Mouse (Mus musculus): ENCODE data around the gene Pcsk5. TPM values are rescaled to one million over a fixed set of nuclear protein-coding genes. Genes with fewer than 3 reads are reported as not detected.
A peak's percentile ranks its signal among the peaks of the same experiment; 100 is the strongest.

Pcsk5 gene
- polyA plus RNA-seq, 1 experiment, result 6.3 TPM

DNA sequence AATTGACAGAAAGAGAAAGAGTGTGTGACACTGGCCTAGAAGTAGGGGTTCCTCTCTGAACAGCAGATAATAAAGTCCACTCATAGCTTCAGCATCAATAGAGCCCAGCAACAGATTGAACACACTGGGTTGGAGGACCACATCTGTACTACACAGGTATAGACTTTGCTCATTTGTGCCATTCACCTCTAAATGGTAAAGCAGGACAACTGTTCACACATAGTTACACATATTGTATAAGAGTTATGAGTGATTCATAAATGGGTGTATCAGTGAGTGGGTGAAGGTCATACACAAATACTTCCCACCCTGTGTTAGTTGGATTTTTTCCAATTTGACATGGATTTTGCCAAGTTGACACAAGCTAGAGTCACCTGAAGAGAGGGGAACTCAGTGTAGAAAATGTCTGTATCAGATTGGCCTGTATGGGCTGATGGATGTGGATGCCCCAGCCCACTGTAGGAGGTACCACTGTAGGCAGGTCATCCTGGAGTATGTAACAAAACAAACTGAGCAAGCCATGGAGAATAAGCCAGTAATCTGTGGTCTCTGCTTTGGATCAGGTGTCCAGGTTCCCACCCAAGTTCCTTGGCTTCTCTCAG is 104.7 kb downstream of the Pcsk5 start:
- no peak for TF ChIP-seq CTCF (IDR thresholded peaks at IDR 0.05; ENCODE audit: borderline replicate concordance, extremely low read depth, insufficient read depth, insufficient read length)
- TF ChIP-seq POLR2A (IDR thresholded peaks at IDR 0.05; ENCODE audit: borderline replicate concordance, extremely low read depth, insufficient read depth, insufficient read length, poor library complexity, severe bottlenecking), result no peak
- no peak for DNase-seq (ENCODE audit: low read depth)

DNA sequence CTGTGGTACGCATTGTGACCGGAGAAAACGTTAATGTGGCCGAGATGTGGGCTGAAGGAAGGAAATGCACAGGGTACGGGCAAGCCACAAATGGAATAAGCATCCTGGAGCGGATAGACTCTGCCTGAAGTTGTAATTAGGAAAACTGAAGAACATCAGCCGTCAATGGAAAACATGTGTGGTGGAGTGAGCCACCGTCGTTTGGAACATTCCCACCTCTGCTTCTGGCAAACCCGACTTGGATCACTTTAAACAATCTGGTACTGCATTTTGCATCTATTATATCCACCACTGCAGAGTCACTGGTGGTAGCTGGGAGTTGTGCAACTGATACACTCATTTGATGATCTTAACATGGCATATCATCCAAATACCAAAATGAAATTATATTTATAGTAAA is 120.4 kb downstream of the Pcsk5 start:
- DNase-seq (ENCODE audit: low read depth), result no peak

DNA sequence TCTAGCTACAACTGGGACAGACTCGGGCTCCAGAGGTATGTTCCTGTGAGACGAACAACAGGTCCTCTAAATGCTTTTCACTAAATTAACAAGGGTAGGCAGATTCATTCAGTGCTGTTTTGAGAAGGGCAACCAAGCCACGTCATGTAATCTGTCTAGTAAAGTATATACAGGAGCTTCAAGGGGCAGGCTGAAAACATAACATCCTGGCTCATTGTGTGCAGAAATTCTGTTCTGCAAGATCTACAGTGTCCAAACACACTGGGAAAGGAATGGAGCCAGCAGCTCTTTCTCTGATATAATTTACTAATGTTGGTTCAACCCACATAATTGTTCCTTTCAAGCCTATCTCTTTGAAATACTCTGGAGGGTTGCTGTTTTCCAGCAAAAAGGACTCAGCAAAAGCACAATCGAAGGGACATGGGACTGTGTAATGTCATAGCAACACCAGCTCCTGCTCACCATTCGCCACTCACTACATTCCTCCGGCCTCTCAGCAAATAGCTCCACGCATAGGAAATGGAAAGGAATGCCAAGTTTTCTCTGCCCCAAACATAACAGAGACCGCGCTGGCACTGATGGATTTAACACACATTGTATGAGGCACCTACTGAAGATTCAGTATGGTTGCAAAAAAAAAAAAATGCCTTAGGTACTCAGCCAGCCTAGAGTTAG is 122.0 kb downstream of the Pcsk5 start:
- peak; percentile 59 for DNase-seq (ENCODE audit: low read depth)
- TF ChIP-seq POLR2A (IDR thresholded peaks at IDR 0.05; ENCODE audit: borderline replicate concordance, extremely low read depth, insufficient read depth, insufficient read length, poor library complexity, severe bottlenecking) (no peak), CTCF (IDR thresholded peaks at IDR 0.05; ENCODE audit: borderline replicate concordance, extremely low read depth, insufficient read depth, insufficient read length) (no peak)

More for the DNA sequence above, 120.4 kb downstream of the Pcsk5 start:
- TF ChIP-seq CTCF (IDR thresholded peaks at IDR 0.05; ENCODE audit: borderline replicate concordance, extremely low read depth, insufficient read depth, insufficient read length) (no peak), POLR2A (IDR thresholded peaks at IDR 0.05; ENCODE audit: borderline replicate concordance, extremely low read depth, insufficient read depth, insufficient read length, poor library complexity, severe bottlenecking) (no peak)

DNA sequence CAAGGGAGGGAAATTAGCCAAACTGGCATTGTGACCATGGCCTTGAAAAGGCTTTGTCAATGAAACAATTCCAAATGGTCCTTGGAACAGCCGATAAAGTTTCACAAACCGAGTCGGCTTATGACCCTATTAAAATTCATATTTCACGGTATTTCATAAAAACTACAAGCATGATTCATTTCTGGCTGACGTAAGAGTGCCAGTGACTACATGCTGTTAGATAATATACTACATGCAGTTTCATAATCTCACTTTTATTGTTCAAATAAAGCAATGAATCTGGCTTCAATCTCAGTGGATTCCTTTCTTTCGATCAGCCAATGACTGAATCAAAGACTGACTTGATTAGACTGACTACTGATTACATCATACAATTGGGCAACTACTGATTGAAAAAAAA is 145.8 kb downstream of the Pcsk5 start:
- no peak for TF ChIP-seq CTCF (IDR thresholded peaks at IDR 0.05; ENCODE audit: borderline replicate concordance, extremely low read depth, insufficient read depth, insufficient read length)
- TF ChIP-seq POLR2A (IDR thresholded peaks at IDR 0.05; ENCODE audit: borderline replicate concordance, extremely low read depth, insufficient read depth, insufficient read length, poor library complexity, severe bottlenecking), result no peak
- no peak for DNase-seq (ENCODE audit: low read depth)

DNA sequence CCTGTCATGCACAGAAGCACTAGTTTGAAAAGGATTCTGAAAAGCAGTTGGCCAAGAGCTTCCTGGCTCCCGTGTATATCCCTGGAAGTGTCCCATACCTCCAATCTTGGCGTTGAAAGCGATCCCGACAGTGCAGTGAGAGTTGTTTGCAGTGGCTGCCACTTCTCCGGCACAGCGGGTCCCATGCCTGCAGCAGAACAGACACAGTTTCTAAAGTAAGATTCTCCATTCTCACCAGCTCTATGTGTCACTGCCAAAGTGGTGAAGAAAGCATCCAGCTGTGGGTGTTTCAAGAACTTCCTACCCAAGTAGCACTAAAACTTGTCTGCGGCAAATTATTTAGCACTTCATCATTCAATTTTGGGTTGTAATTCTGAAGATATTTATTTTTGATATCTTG is 159.1 kb downstream of the Pcsk5 start:
- TF ChIP-seq POLR2A (IDR thresholded peaks at IDR 0.05; ENCODE audit: borderline replicate concordance, extremely low read depth, insufficient read depth, insufficient read length, poor library complexity, severe bottlenecking), result no peak
- TF ChIP-seq CTCF (IDR thresholded peaks at IDR 0.05; ENCODE audit: borderline replicate concordance, extremely low read depth, insufficient read depth, insufficient read length), result no peak
- no peak for DNase-seq (ENCODE audit: low read depth)

DNA sequence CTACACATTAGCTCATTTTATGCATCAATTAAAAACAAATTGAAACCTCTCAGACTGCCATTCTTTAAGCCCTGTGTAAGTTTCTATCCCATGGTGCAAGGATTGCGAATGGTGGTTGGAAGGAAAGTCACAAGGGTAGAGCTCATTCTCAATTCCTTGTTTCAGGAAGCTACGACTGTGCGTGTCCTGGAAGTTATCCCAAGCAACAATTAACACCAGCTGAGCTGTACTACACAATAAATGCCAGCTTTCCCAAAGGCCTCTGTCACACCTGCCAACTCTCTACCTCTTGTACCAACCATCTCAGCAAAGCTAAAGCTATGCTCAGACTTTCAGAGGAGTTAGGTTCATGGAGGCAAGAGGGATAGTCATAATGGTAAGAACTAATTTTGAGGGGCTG is 174.8 kb downstream of the Pcsk5 start:
- TF ChIP-seq CTCF (IDR thresholded peaks at IDR 0.05; ENCODE audit: borderline replicate concordance, extremely low read depth, insufficient read depth, insufficient read length) (no peak), POLR2A (IDR thresholded peaks at IDR 0.05; ENCODE audit: borderline replicate concordance, extremely low read depth, insufficient read depth, insufficient read length, poor library complexity, severe bottlenecking) (no peak)
- peak; percentile 57 for DNase-seq (ENCODE audit: low read depth)

DNA sequence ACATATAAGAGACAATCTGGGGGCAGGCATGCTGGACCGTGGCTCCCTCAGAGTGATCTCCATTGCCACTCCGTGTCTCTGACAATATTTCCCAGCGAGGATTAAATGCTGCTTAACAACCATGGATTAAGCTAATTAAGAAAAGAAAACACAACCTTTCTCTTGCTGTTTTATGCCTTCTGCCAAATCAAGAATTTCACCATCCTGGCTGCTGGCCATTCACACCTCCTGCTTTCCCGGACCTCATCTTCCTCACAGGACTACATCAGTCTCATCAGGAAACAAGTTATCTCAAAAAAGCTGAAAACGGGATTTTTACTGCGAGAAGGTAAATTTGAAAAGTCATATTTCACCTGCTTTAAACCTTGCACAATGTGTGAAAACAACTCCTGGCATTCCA is 175.2 kb downstream of the Pcsk5 start:
- TF ChIP-seq CTCF (IDR thresholded peaks at IDR 0.05; ENCODE audit: borderline replicate concordance, extremely low read depth, insufficient read depth, insufficient read length), result no peak
- TF ChIP-seq POLR2A (IDR thresholded peaks at IDR 0.05; ENCODE audit: borderline replicate concordance, extremely low read depth, insufficient read depth, insufficient read length, poor library complexity, severe bottlenecking), result no peak
- peak; percentile 72 for DNase-seq (ENCODE audit: low read depth)

DNA sequence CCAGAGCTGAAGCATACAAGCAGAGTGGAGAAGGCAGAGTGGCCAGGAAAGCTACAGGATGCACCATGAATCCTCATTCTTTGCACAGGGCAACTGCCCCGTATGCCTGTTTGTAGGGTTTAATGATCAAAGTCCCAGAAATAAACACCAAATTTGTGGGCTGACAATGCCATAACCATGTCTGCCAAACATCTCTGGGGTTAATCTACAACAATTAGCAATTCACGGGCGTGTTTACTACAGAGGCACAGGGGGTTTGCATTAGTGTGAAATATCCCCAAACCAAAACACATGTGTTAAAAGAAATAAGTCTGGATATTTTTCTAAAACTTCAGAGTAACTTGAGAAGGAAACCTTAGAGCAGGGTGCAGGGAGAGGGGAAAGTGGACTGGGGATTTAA is 178.1 kb downstream of the Pcsk5 start:
- DNase-seq (ENCODE audit: low read depth), result no peak
- TF ChIP-seq CTCF (IDR thresholded peaks at IDR 0.05; ENCODE audit: borderline replicate concordance, extremely low read depth, insufficient read depth, insufficient read length) (no peak), POLR2A (IDR thresholded peaks at IDR 0.05; ENCODE audit: borderline replicate concordance, extremely low read depth, insufficient read depth, insufficient read length, poor library complexity, severe bottlenecking) (no peak)

DNA sequence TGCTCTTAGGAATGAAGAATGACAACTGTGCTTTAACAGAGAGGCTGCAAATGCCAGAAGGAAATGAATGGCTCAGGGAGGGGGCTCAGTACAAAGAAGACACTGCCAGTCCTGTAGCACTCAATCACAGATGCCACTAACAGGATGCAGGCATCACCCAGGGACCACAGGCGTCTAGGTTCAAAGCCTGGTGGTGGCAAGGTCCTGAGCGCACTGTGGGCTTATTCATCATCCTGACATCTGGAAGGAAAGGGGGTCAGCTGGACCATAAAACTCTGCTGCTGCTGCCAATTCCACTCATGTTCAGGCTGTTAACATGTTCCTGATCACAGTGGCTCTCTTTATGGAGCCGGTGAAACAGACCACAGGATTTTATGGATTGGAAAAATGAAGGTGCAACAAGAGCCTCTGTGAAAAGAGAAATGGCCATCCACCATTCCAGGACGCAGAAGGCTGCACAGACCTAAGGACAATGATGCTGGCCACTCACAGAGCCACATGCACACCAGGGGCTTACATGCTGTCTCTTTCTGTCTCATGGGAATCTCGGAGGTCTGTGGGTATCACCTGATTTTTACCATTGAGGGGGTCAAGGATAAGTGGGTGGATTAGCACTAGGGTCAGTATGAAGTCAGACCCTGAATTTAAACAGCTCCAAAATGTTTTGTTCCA is 186.5 kb downstream of the Pcsk5 start:
- peak; percentile 43 for DNase-seq (ENCODE audit: low read depth)
- TF ChIP-seq POLR2A (IDR thresholded peaks at IDR 0.05; ENCODE audit: borderline replicate concordance, extremely low read depth, insufficient read depth, insufficient read length, poor library complexity, severe bottlenecking) (no peak), CTCF (IDR thresholded peaks at IDR 0.05; ENCODE audit: borderline replicate concordance, extremely low read depth, insufficient read depth, insufficient read length) (no peak)

DNA sequence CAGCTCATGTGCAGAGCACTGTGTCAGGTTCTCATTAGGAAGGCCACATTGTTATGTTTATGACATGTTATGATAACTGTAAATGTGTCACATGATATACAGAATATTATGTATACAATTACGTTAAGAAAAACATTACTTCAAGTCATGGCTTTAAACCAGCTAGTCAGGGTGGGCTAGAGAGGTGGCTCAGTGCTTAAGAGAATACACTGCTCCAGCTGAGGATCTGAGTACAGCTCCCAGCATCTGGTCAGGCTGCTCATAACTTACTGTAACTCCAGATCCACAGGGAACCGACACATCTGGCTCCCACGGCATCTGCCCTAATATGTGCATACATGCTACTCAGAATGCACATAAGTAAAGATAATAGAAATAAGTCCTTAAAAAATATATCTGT is 187.5 kb downstream of the Pcsk5 start:
- TF ChIP-seq POLR2A (IDR thresholded peaks at IDR 0.05; ENCODE audit: borderline replicate concordance, extremely low read depth, insufficient read depth, insufficient read length, poor library complexity, severe bottlenecking), result no peak
- no peak for TF ChIP-seq CTCF (IDR thresholded peaks at IDR 0.05; ENCODE audit: borderline replicate concordance, extremely low read depth, insufficient read depth, insufficient read length)
- DNase-seq (ENCODE audit: low read depth), result no peak

DNA sequence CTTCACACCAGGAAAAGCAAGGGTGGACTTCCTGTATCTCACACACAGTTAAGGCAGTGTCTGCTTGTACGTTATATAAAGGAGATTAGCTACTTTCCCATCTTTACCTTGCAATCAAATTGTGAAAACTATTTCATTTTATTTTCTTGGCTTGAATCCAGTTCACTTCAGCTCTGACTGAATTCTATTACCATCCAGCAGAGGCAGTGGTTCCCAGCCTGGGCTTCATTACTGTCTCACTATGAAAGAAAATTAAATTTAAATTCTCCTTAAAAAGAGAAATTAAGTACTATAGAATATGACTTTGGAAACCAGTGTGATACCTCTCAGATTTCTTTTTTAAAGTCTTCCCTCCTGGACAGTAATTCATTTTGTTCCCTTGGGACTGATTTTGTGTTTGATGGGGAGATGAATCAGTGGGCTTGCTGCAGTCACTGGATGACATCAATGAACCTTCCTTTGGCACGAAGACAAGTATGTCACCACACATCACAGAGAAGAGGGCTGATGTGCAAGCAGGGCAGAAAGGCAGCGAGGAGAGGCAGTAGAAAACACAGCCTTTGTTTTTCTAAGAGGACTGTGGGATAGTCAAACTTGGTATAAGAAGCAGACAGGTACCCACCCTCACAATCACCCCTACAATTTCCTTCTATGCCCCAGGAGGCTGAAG is 194.2 kb downstream of the Pcsk5 start:
- TF ChIP-seq POLR2A (IDR thresholded peaks at IDR 0.05; ENCODE audit: borderline replicate concordance, extremely low read depth, insufficient read depth, insufficient read length, poor library complexity, severe bottlenecking), result no peak
- no peak for TF ChIP-seq CTCF (IDR thresholded peaks at IDR 0.05; ENCODE audit: borderline replicate concordance, extremely low read depth, insufficient read depth, insufficient read length)
- DNase-seq (ENCODE audit: low read depth), result peak; percentile 50

Data from brain, embryonic 14.5 days (tissue).